Mouse (Mus musculus): ENCODE data around the gene Fam170b. TPM values are rescaled to one million over a fixed set of nuclear protein-coding genes. Genes with fewer than 3 reads are reported as not detected.

The Fam170b gene
- 0.05 and 0.06 TPM in 2 replicates for polyA plus RNA-seq (2012; rRNA removed)

DNA sequence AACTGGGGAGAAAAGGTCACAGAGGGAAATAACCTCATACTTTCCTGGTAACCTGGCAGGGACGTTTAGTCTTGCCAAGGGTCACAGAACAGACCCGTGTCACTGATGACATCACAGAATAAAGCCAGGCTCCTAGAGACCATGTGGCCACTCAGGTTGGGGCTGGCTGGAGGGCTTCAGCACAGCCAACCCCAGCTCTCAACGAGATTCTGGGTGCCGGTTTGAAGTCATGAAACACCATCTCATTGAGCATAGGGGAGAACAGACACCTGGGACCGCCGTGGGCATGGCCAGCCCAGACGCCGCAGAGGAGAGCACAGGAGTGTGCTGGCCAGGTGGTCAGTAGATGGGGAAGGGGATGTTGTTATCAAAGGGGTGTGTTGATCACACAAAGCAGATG, at the start of gene Fam170b:
Fam170b (plus strand) TSS at position 116 of the 400 bp plus-strand sequence.

DNA sequence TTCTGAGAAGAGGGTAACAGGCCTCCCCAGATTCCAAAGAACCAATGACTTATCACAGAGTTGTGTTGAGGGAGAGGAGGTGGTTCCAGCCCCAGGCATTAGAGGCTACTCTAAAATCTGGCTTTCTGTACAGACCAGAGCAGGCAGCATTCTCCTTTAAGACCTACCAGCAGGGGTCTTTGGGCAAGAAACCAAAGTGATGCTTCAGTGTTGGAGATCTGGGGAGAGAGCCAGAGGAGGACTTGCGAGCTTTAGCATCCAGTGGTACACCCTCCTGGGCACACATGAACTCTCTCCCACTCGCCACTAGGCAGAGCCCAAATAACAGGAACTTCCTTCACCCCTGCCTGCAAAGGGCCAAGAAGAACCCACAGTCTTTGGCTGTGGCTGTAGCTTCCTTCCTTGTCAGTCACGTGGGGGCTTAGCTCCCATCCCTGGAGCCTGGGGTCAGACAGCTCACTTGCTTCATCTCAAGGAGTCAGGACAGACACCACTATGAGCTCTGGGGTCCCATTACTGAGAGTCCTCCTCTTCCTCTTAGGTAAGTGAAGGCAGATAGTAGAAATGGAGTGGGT, 48.1 kb upstream of the Fam170b start, which contains the start of gene Tmem273:
Tmem273 (plus strand) TSS at position 408 of the 575 bp plus-strand sequence.

DNA sequence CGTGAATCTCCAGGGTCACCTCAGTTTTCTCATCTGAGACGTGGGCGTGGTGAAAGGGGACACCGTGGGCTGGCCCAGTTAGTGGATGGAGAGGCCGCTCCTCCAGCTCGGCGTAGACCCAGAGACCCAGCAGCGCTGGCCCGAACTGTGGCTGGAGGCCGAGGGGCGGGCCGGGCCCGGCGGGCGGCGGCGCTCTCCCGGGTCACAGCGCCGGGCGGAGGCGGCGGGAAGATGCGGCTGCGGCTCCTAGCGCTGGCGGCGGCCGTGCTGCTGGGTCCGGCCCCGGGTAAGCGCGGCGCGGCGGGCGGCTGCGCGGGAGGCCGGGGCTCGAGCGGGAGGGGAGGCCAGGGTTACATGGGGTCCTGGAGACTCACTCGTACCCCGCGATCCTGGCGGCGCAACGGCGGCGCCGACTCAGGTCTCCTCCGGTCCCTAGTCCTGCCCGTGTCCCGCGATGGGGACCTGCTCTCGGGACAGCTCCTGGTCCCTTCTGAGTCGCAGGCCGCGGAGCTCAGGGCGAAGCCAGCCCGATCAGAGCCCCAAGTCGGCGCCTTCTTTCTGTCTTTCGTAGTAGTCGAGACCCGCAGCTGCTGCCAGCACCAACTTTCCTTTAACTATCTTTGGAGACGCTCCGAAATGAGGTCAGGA, 23.0 kb downstream of the Fam170b start, which contains the start of gene Vstm4:
Vstm4 (plus strand) TSS at position 76 of the 648 bp plus-strand sequence.

Other genes with a start within 250 kb of the Fam170b start
- not detected in 2 replicates for gene Prrxl1, start 234.6 kb upstream of the Fam170b start, polyA plus RNA-seq (2012; rRNA removed)
- gene 3425401B19Rik, start 148.7 kb upstream of the Fam170b start, polyA plus RNA-seq (2012; rRNA removed), result 0.02 TPM in 2 replicates
- gene Tmem273, start 48.0 kb upstream of the Fam170b start, polyA plus RNA-seq (2012; rRNA removed), result 2.3 and 2.4 TPM in 2 replicates
- 3.9 and 4.2 TPM in 2 replicates for gene Vstm4, start 22.8 kb downstream of the Fam170b start, polyA plus RNA-seq (2012; rRNA removed)
- gene Lrrc18, start 157.4 kb downstream of the Fam170b start, polyA plus RNA-seq (2012; rRNA removed), result 0.02 and 0.09 TPM in 2 replicates

Data from liver, embryonic 18 days (tissue).